Mouse (Mus musculus): ENCODE data around the gene Zfp827.

GRCm38 (mm10) chr8:79116436-79116835 lies 88.2 kb downstream of the Zfp827 start:
- TF ChIP-seq POLR2A (IDR thresholded peaks at IDR 0.05; ENCODE audit: low read depth, low read length) = no peak
- no peak for TF ChIP-seq CTCF (IDR thresholded peaks at IDR 0.05; ENCODE audit: extremely low read depth, insufficient read depth, insufficient read length, insufficient replicate concordance)
